Mouse (Mus musculus) heart, embryonic 15.5 days (tissue): ENCODE measurements at regions not wholly inside any gene's neighbourhood (a gene's known extent, or its start where the extent isn't known, plus 50 kb on each side); places are given as distances from the start of the nearest gene placed in this dataset.

ENCODE experiments used
- ATAC-seq: fragments of 200-750 bp; cut with Nextera tagmentation; replicated peaks from 2 replicates; pipeline ENCODE4 v1.8.0; 2017; ENCODE audit warnings: low read depth, moderate TSS enrichment; ENCODE audit not compliant: insufficient number of reproducible peaks, insufficient read depth, low FRiP score
- H3K27ac ChIP-seq: fragments of 300-500 bp; sonication (generic); 2 replicates; pipeline ENCODE4 v1.5.1; 2015; ENCODE audit warnings: mild to moderate bottlenecking, inconsistent platforms
- H3K27me3 ChIP-seq: fragments of 300-500 bp; sonication (generic); 2 replicates; pipeline ENCODE4 v1.6.1; 2015; ENCODE audit warnings: inconsistent platforms
- H3K36me3 ChIP-seq: fragments of 300-500 bp; sonication (generic); 2 replicates; pipeline ENCODE4 v1.6.1; 2015; ENCODE audit warnings: mild to moderate bottlenecking, inconsistent platforms
- H3K4me1 ChIP-seq: fragments of 300-500 bp; sonication (generic); replicated peaks from 2 replicates; pipeline ENCODE4 v1.6.1; 2015; ENCODE audit warnings: inconsistent platforms
- H3K4me2 ChIP-seq: fragments of 300-500 bp; sonication (generic); 2 replicates; pipeline ENCODE4 v1.6.1; 2015; ENCODE audit warnings: inconsistent platforms, mild to moderate bottlenecking, moderate library complexity
- H3K4me3 ChIP-seq: fragments of 300-500 bp; sonication (generic); 2 replicates; pipeline ENCODE4 v1.5.1; 2015; ENCODE audit warnings: mild to moderate bottlenecking, inconsistent platforms
- H3K9ac ChIP-seq: fragments of 300-500 bp; sonication (generic); 2 replicates; pipeline ENCODE4 v1.6.1; 2015; ENCODE audit warnings: mild to moderate bottlenecking, inconsistent platforms
- H3K9me3 ChIP-seq: fragments of 300-500 bp; sonication (generic); replicated peaks from 2 replicates; pipeline ENCODE4 v1.6.1; 2016; ENCODE audit warnings: inconsistent platforms
- WGBS: fragments of 180-500 bp; shearing (Covaris S2); methylation state at CpG from one replicate; pipeline ENCODE4 v1.1.7; 2015; ENCODE audit warnings: mixed read lengths; 5-methylcytosine and 5-hydroxymethylcytosine counted together

DNA sequence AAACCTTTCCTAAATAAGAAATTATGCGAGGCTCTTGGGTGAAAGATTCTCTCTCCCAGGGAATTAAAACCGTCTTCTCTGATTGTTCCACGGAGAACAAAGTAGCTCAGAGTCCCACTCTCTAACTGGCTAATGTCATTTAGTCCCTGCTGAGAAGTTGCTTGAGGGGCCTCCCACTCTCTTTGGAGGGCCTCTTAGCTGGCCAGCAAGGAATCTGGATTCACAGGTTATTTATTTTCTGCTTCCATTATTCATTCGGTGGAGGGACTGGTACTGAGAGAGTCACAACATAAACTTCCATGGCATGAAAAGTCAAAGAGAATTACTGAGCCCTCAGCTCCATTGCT is 210.8 kb downstream of the Mex3b start:
- no peaks in the 10 kb centered on the region for H3K36me3 ChIP-seq
- no peak for ATAC-seq
- H3K27me3 ChIP-seq, result no peaks in the 10 kb centered on the region
- peak overlapping the region; percentile 38; the same call in 1 of the 2 replicates for H3K27ac ChIP-seq
- peaks cover 9% of the 10 kb centered on the region; the same call in 1 of the 2 replicates for H3K4me1 ChIP-seq
- WGBS, result 25% methylated on average over 4 of the region's 4 CpGs
- H3K9me3 ChIP-seq, result no peaks in the 10 kb centered on the region
- no peak overlapping the region for H3K4me2 ChIP-seq
- no peak overlapping the region for H3K4me3 ChIP-seq
- H3K9ac ChIP-seq, result no peak overlapping the region

- no peaks in the 10 kb centered on the region for H3K27me3 ChIP-seq
- WGBS, result 77% methylated on average over 4 of the region's 4 CpGs
- H3K4me2 ChIP-seq, result no peak overlapping the region
- H3K9me3 ChIP-seq, result no peaks in the 10 kb centered on the region
- H3K4me3 ChIP-seq, result no peak overlapping the region
- H3K4me1 ChIP-seq, result peaks cover 9% of the 10 kb centered on the region; the same call in 1 of the 2 replicates
- ATAC-seq, result no peak
- no peak overlapping the region for H3K27ac ChIP-seq
- H3K36me3 ChIP-seq, result no peaks in the 10 kb centered on the region
- H3K9ac ChIP-seq, result no peak overlapping the region
These were observed 211.6 kb downstream of the Mex3b start for GRCm38 (mm10) chr7:83078695-83079094.

DNA sequence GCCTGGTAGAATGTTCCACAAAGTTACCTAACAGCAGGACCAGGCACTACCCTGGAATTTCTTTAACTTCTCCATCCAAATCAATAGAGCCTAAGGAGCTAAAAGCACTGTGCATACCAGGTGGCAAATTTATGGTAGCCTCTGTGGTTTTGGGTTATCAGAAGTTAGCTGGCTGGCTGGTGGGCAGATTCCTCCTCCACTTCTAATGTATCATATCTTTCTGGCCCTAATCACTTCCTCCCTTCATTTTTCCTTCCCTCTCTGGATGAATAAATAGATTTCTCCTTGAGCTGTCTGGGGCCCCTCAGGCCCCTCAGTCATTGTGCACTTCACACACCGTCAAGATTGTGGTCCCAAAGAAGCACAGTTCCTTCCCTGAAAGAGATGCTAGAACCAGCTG is 212.7 kb downstream of the Mex3b start:
- no peak for ATAC-seq
- Histone ChIP-seq H3K4me2 (no peak overlapping the region), H3K9ac (no peak overlapping the region), H3K27ac (no peak overlapping the region), H3K27me3 (no peaks in the 10 kb centered on the region), H3K4me3 (no peak overlapping the region), H3K9me3 (no peaks in the 10 kb centered on the region), H3K4me1 (peaks cover 9% of the 10 kb centered on the region; the same call in 1 of the 2 replicates), H3K36me3 (no peaks in the 10 kb centered on the region)
- WGBS, result 27% methylated on average over 1 of the region's 1 CpGs

- no peak for ATAC-seq
- Histone ChIP-seq H3K4me1 (peaks cover 6% of the 10 kb centered on the region; the same call in 1 of the 2 replicates), H3K27me3 (no peaks in the 10 kb centered on the region), H3K9me3 (no peaks in the 10 kb centered on the region), H3K36me3 (no peaks in the 10 kb centered on the region), H3K27ac (no peak overlapping the region), H3K4me3 (no peak overlapping the region), H3K4me2 (no peak overlapping the region), H3K9ac (no peak overlapping the region)
- WGBS, result 62% methylated on average over 6 of the region's 6 CpGs
These were observed 217.5 kb downstream of the Mex3b start for GRCm38 (mm10) chr7:83084496-83085082.

DNA sequence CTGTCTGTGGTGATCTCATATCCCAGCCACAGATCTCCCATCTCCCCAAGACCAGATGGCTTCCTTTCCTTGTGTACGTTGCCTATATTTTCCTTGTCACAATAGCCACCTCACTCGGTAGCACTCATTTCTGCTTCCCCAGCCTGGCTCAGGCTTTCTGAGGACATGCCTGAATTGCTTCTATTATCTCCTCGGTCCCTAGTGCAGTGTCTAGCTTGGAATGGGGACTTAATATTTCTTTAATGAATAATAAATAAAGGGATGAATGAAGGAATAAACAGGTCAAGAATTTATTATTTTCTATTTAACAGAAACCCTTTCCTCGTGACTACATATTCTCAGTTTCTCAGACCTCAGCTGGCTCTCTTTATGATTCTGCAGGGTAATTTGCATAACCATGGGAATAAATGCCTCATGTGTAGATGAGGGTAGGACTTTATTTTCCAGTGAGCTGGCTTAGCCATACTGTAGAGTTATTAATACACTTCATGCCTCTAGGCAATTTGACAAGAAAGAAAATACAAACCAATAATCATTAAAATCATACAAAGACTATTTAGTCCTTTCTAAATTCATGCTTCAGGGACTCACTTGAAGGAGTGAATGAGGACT is 218.5 kb downstream of the Mex3b start:
- no peak overlapping the region for H3K4me3 ChIP-seq
- H3K27ac ChIP-seq, result no peak overlapping the region
- no peaks in the 10 kb centered on the region for H3K9me3 ChIP-seq
- peaks cover 8% of the 10 kb centered on the region; the same call in 1 of the 2 replicates for H3K4me1 ChIP-seq
- no peaks in the 10 kb centered on the region for H3K36me3 ChIP-seq
- no peak overlapping the region for H3K4me2 ChIP-seq
- H3K27me3 ChIP-seq, result no peaks in the 10 kb centered on the region
- H3K9ac ChIP-seq, result no peak overlapping the region
- ATAC-seq, result no peak
- WGBS, result 60% methylated on average over 4 of the region's 4 CpGs

GRCm38 (mm10) chr7:83087408-83087807 is 220.3 kb downstream of the Mex3b start:
- H3K9ac ChIP-seq, result no peak overlapping the region
- H3K4me2 ChIP-seq, result no peak overlapping the region
- WGBS, result 68% methylated on average over 4 of the region's 4 CpGs
- no peak for ATAC-seq
- H3K36me3 ChIP-seq, result no peaks in the 10 kb centered on the region
- no peaks in the 10 kb centered on the region for H3K9me3 ChIP-seq
- no peaks in the 10 kb centered on the region for H3K27me3 ChIP-seq
- no peak overlapping the region for H3K27ac ChIP-seq
- no peak overlapping the region for H3K4me3 ChIP-seq
- peaks cover 8% of the 10 kb centered on the region; the same call in 1 of the 2 replicates for H3K4me1 ChIP-seq

DNA sequence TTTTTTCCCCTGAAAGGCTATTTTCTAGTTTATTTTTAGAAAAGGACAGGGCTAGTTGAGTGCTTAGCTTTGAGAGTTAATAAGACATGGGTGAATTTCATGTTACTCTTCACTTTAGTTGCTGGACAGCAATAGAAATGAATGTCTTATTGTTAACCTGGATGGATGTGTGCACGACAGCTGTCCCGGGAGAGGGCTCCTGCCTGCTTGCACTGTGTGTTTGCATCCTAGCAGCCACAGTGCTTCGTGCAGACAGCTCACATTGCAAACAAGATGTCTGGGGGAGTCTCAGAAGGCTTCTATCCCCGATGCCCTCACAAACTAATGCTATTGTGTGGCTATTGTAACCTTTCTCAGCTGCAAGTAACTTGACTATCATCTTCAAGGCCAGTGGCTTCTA is 221.0 kb downstream of the Mex3b start:
- no peaks in the 10 kb centered on the region for H3K36me3 ChIP-seq
- WGBS, result 63% methylated on average over 4 of the region's 4 CpGs
- H3K4me1 ChIP-seq, result peaks cover 8% of the 10 kb centered on the region; the same call in 1 of the 2 replicates
- no peak overlapping the region for H3K9ac ChIP-seq
- H3K27ac ChIP-seq, result no peak overlapping the region
- H3K4me2 ChIP-seq, result no peak overlapping the region
- no peaks in the 10 kb centered on the region for H3K9me3 ChIP-seq
- ATAC-seq, result no peak
- H3K27me3 ChIP-seq, result no peaks in the 10 kb centered on the region
- H3K4me3 ChIP-seq, result no peak overlapping the region

- no peak overlapping the region for H3K9ac ChIP-seq
- 31% methylated on average over 8 of the region's 8 CpGs for WGBS
- H3K36me3 ChIP-seq, result no peaks in the 10 kb centered on the region
- no peak overlapping the region for H3K4me3 ChIP-seq
- ATAC-seq, result no peak
- peaks cover 8% of the 10 kb centered on the region; the same call in 1 of the 2 replicates for H3K4me1 ChIP-seq
- no peak overlapping the region for H3K27ac ChIP-seq
- no peaks in the 10 kb centered on the region for H3K27me3 ChIP-seq
- H3K4me2 ChIP-seq, result peak overlapping the region; percentile 31
- H3K9me3 ChIP-seq, result no peaks in the 10 kb centered on the region
These were observed 222.3 kb downstream of the Mex3b start for GRCm38 (mm10) chr7:83089330-83089982.

DNA sequence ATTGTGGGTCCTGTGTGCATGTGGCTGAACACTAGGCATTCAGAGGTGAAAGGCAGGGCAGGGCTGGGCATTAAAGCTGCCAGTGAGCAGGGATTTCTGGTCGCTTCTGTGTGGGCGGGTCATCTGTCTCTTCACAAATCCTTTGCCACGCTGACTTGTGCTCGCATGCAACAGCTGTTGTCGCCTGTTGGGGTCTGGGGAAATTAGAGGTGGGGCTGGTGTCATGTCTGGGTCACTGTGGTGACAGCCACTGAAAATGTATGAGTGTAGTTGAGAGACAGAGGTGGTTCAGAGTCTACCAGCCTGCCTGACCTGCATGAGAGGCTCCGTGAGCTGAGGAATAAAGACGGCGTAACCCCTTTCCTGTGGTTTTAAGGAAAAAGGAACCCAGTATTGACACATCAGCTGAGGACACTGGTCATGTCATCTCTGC is 226.8 kb downstream of the Mex3b start:
- Histone ChIP-seq H3K9ac (no peak overlapping the region), H3K27ac (no peak overlapping the region), H3K27me3 (no peaks in the 10 kb centered on the region), H3K9me3 (no peaks in the 10 kb centered on the region), H3K4me2 (no peak overlapping the region), H3K4me3 (no peak overlapping the region), H3K4me1 (peaks cover 8% of the 10 kb centered on the region; the same call in 1 of the 2 replicates), H3K36me3 (no peaks in the 10 kb centered on the region)
- ATAC-seq, result no peak
- 36% methylated on average over 8 of the region's 8 CpGs for WGBS

- Histone ChIP-seq H3K9me3 (no peaks in the 10 kb centered on the region), H3K27me3 (no peaks in the 10 kb centered on the region), H3K27ac (no peak overlapping the region), H3K36me3 (no peaks in the 10 kb centered on the region), H3K4me1 (no peaks in the 10 kb centered on the region), H3K4me2 (no peak overlapping the region), H3K4me3 (no peak overlapping the region), H3K9ac (no peak overlapping the region)
- ATAC-seq, result no peak
- WGBS, result 60% methylated on average over 3 of the region's 3 CpGs
These were observed 227.8 kb downstream of the Mex3b start for GRCm38 (mm10) chr7:83094899-83095298.

DNA sequence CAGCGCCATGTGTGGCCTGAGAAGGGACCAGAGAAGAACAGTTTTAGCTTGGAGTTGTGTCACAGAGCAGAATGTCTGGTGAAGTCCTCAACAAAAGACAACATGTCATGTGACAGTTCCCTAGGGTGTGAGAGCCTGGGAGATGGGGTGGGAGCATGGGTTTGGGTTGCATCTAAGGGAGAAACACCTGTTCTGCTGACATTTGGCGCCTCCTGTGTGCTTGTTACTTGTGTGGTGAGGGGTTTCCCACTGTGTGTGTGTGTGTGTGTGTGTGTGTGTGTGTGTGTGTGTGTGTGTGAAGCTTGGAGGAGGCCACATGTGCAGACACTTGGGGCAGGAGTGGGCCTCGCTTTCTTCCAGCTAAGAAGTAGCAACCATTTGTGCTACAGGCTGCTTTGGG is 228.5 kb downstream of the Mex3b start:
- WGBS, result 89% methylated on average over 3 of the region's 3 CpGs
- no peak overlapping the region for H3K4me2 ChIP-seq
- no peak overlapping the region for H3K27ac ChIP-seq
- H3K27me3 ChIP-seq, result no peaks in the 10 kb centered on the region
- no peak overlapping the region for H3K4me3 ChIP-seq
- no peaks in the 10 kb centered on the region for H3K36me3 ChIP-seq
- H3K9me3 ChIP-seq, result no peaks in the 10 kb centered on the region
- no peak for ATAC-seq
- H3K4me1 ChIP-seq, result no peaks in the 10 kb centered on the region
- H3K9ac ChIP-seq, result no peak overlapping the region

DNA sequence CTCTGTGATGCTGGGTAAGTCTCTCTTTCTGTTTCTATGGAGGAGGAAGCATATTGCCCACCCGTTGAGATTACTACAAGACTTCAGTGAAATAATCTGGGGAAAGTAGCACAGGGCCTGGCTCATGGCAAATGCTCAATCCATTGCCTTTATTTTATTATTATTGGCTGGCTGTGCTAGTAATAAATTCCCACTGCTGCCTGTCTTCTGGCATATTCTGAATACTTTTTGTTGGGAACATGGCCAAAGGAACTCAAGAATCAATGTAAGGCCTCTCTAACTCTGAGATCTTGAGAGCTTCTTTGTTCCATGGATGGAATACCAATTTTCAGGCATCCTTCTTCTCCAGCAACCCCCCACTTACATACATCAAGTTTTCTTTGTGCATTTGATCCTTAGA is 237.3 kb downstream of the Mex3b start:
- Histone ChIP-seq H3K27ac (no peak overlapping the region), H3K9ac (no peak overlapping the region), H3K9me3 (no peaks in the 10 kb centered on the region), H3K27me3 (no peaks in the 10 kb centered on the region), H3K4me2 (no peak overlapping the region), H3K4me1 (no peaks in the 10 kb centered on the region), H3K4me3 (no peak overlapping the region), H3K36me3 (no peaks in the 10 kb centered on the region)
- WGBS, result 71% methylated on average over 1 of the region's 1 CpGs
- ATAC-seq, result no peak
